26 mouse cellular contexts compared by ENCODE assay signal in genomic region chr11:99025878-99026277, GRCm38 (mm10). TPM values are rescaled to one million over a fixed set of nuclear protein-coding genes. Genes with fewer than 3 reads are reported as not detected.
A peak's percentile ranks its signal among the peaks of the same experiment; 100 is the strongest.
DNase-seq lines count a peak whose midpoint lies in the region; ATAC-seq lines count a peak whose summit lies in the region.
"Had no signal": no experiment of that assay in that cellular context is flagged by ENCODE, and none has a peak within 500 bp of the region (broad histone marks: within the 10 kb centered on the region; RNA-seq: fewer than 3 reads in every experiment).

No protein-coding gene starts in this region.

- no peak overlapping the region for H3K27ac ChIP-seq in heart, embryonic 10.5 days
- H3K27ac ChIP-seq in forebrain, embryonic 15.5 days (replicated peaks) = no peak overlapping the region
- H3K27ac ChIP-seq: embryonic facial prominence, embryonic 13.5 days; forebrain, embryonic 12.5 days; gastrocnemius, adult 2 months; heart, embryonic 15.5 days; hindbrain, embryonic 14.5 days had no signal

- no peak overlapping the region for H3K4me2 ChIP-seq in forebrain, embryonic 15.5 days (replicated peaks)
- H3K4me2 ChIP-seq: embryonic facial prominence, embryonic 13.5 days; forebrain, embryonic 12.5 days; heart, embryonic 11.5 days; heart, embryonic 15.5 days; hindbrain, embryonic 14.5 days had no signal

- WGBS in heart, embryonic 10.5 days = 80% methylated on average over 6 of the region's 6 CpGs
- 86% methylated on average over 6 of the region's 6 CpGs for WGBS in forebrain, embryonic 15.5 days

- DNase-seq in heart, embryonic 10.5 days (ENCODE audit: low spot score) = peak; percentile 63
- no peak for DNase-seq in heart, adult 9 months (ENCODE audit: low spot score in 2 of 2)
- DNase-seq in thymus, postnatal 14 days = peak; percentile 47
- no peak for DNase-seq in thymus, postnatal 0 days (ENCODE audit: low spot score)
- peak; percentile 28 for DNase-seq in thymus, postnatal 25 days
- no peak for DNase-seq in gastrocnemius, postnatal 36 days
- DNase-seq: adrenal gland, adult 8-10 months; adrenal gland, postnatal 36 days; B cell, adult 2 months; cerebellum, adult 8-10 months; cerebellum, postnatal 14 days; forebrain, postnatal 0 days; gastrocnemius, adult 2 months; gastrocnemius, postnatal 25 days; heart, adult 11 months; heart, postnatal 14 days had no signal

- no peaks in the 10 kb centered on the region for H3K9me3 ChIP-seq in heart, embryonic 10.5 days
- no peaks in the 10 kb centered on the region for H3K9me3 ChIP-seq in forebrain, embryonic 15.5 days
- H3K9me3 ChIP-seq: embryonic facial prominence, embryonic 13.5 days; forebrain, embryonic 12.5 days; heart, embryonic 15.5 days had no signal

- peaks cover 17% of the 10 kb centered on the region for H3K36me3 ChIP-seq in heart, embryonic 10.5 days
- H3K36me3 ChIP-seq in forebrain, embryonic 15.5 days = no peaks in the 10 kb centered on the region

- H3K27me3 ChIP-seq in heart, embryonic 10.5 days (ENCODE audit: insufficient read depth, poor library complexity, severe bottlenecking) = no peaks in the 10 kb centered on the region
- no peaks in the 10 kb centered on the region for H3K27me3 ChIP-seq in forebrain, embryonic 15.5 days
- H3K27me3 ChIP-seq: embryonic facial prominence, embryonic 13.5 days; heart, embryonic 15.5 days had no signal

- H3K9ac ChIP-seq in forebrain, embryonic 15.5 days (replicated peaks) = no peak overlapping the region
- H3K9ac ChIP-seq: embryonic facial prominence, embryonic 13.5 days; forebrain, embryonic 12.5 days; forebrain, postnatal 0 days; heart, embryonic 15.5 days; hindbrain, embryonic 14.5 days had no signal

- no peak for ATAC-seq in forebrain, embryonic 15.5 days (replicated peaks)
- ATAC-seq: CD4-positive, CD25-positive, alpha-beta regulatory T cell, adult 4 months; forebrain, postnatal 0 days; intestine, embryonic 16.5 days had no signal

- intact Hi-C loops in gastrocnemius, postnatal 36 days (cut with DNase I) = no loop called here

- H3K4me3 ChIP-seq in heart, embryonic 10.5 days = no peak overlapping the region
- H3K4me3 ChIP-seq in forebrain, embryonic 15.5 days = no peak overlapping the region
- H3K4me3 ChIP-seq: embryonic facial prominence, embryonic 13.5 days; forebrain, embryonic 12.5 days; gastrocnemius, adult 2 months; heart, embryonic 15.5 days had no signal

- peaks cover 9% of the 10 kb centered on the region for H3K4me1 ChIP-seq in heart, embryonic 10.5 days
- peaks cover 19% of the 10 kb centered on the region for H3K4me1 ChIP-seq in forebrain, embryonic 15.5 days

RNA-seq across cellular contexts. Expression of gene Top2a, which starts 1.9 kb away (rescaled TPM):
- polyA plus RNA-seq in heart, embryonic 10.5 days (2016; fragmentation: Nextera tagmentation; extraction: Ambion mirVana) = 207 and 238 TPM in 2 replicates
- 298 and 329 TPM in 2 replicates for polyA plus RNA-seq in thymus, postnatal 0 days (2015; fragmentation: Nextera tagmentation; extraction: Ambion mirVana)
- polyA plus RNA-seq in forebrain, embryonic 15.5 days (2015; fragmentation: Nextera tagmentation; extraction: Ambion mirVana) = 126 and 141 TPM in 2 replicates
- total RNA-seq in gastrocnemius, postnatal 36 days (2021) = 1 to 10 TPM; 2.9 to 4.5 TPM

RNA-seq across cellular contexts. Expression of gene Igfbp4, which starts 15.2 kb away (rescaled TPM):
- 382 and 559 TPM in 2 replicates for polyA plus RNA-seq in heart, embryonic 10.5 days (2016; fragmentation: Nextera tagmentation; extraction: Ambion mirVana)
- polyA plus RNA-seq in thymus, postnatal 0 days (2015; fragmentation: Nextera tagmentation; extraction: Ambion mirVana) = 85.0 and 98.4 TPM in 2 replicates
- 138 and 142 TPM in 2 replicates for polyA plus RNA-seq in forebrain, embryonic 15.5 days (2015; fragmentation: Nextera tagmentation; extraction: Ambion mirVana)
- total RNA-seq in gastrocnemius, postnatal 36 days (2021) = 10 to 100 TPM; 32.0 to 41.9 TPM

RNA-seq across cellular contexts. Expression of gene Gjd3, which starts 43.1 kb away (rescaled TPM):
- 1.0 and 1.1 TPM in 2 replicates for polyA plus RNA-seq in heart, embryonic 10.5 days (2016; fragmentation: Nextera tagmentation; extraction: Ambion mirVana)
- 0.27 and 0.51 TPM in 2 replicates for polyA plus RNA-seq in thymus, postnatal 0 days (2015; fragmentation: Nextera tagmentation; extraction: Ambion mirVana)
- polyA plus RNA-seq in forebrain, embryonic 15.5 days (2015; fragmentation: Nextera tagmentation; extraction: Ambion mirVana) = 0.62 and 0.84 TPM in 2 replicates
- not detected for total RNA-seq in gastrocnemius, postnatal 36 days (2021)
- total RNA-seq: adrenal gland, adult 8-10 months; adrenal gland, postnatal 36 days; gastrocnemius, adult 2 months; gastrocnemius, postnatal 25 days; hematopoietic stem cell, adult 5-6 weeks; MEL had no signal
- polyA plus RNA-seq: CD4-positive, CD25-positive, alpha-beta regulatory T cell, adult 4 months; intestine, embryonic 16.5 days had no signal

Comparison
In these comparisons a context has a peak if more than half of its experiments do, and no peak if none do; other contexts are left out.
1. DNase-seq: peak in heart, embryonic 10.5 days (single experiment), thymus, postnatal 14 days (single experiment) and thymus, postnatal 25 days (single experiment); none in heart, adult 9 months (0 of 2), thymus, postnatal 0 days (single experiment) and gastrocnemius, postnatal 36 days (0 of 2).